Mouse (Mus musculus) thymus, adult 2 months (tissue): Measurements from ENCODE around the gene Sorcs1. TPM values are rescaled to one million over a fixed set of nuclear protein-coding genes. Genes with fewer than 3 reads are reported as not detected.
A peak's percentile ranks its signal among the peaks of the same experiment; 100 is the strongest.

Experiments
- DNase-seq: peaks from one replicate; pipeline ENCODE4 v3.0.0; 2021
- H3K27ac ChIP-seq: fragments of 200-500 bp; 2 replicates; pipeline ENCODE4 v1.5.1; 2012; ENCODE audit warnings: low read length, control low read depth; ENCODE audit not compliant: control insufficient read depth, insufficient read depth
- H3K27me3 ChIP-seq: fragments of 200-500 bp; 2 replicates; pipeline ENCODE4 v1.6.1; 2012; ENCODE audit warnings: mild to moderate bottlenecking, low read length, moderate library complexity, mixed read lengths; ENCODE audit not compliant: control insufficient read depth, insufficient read depth
- H3K36me3 ChIP-seq: fragments of 200-500 bp; 2 replicates; pipeline ENCODE4 v1.6.1; 2012; ENCODE audit warnings: mild to moderate bottlenecking, low read length, moderate library complexity; ENCODE audit not compliant: control insufficient read depth, insufficient read depth
- H3K4me1 ChIP-seq: fragments of 200-500 bp; replicated peaks from 2 replicates; pipeline ENCODE4 v1.6.1; 2012; ENCODE audit warnings: low read length; ENCODE audit not compliant: control insufficient read depth, insufficient read depth
- H3K4me3 ChIP-seq: fragments of 200-500 bp; 2 replicates; pipeline ENCODE4 v1.5.1; 2012; ENCODE audit warnings: mild to moderate bottlenecking, low read length, control low read depth, moderate library complexity; ENCODE audit not compliant: control insufficient read depth, insufficient read depth
- CTCF ChIP-seq: fragments of 200-500 bp; IDR thresholded peaks from 2 replicates; pipeline ENCODE4 v1.5.1; 2012; ENCODE audit warnings: mild to moderate bottlenecking, control low read depth, low read length, moderate library complexity, borderline replicate concordance; ENCODE audit not compliant: control insufficient read depth, poor library complexity, insufficient read depth; ENCODE audit errors: extremely low read depth
- POLR2A ChIP-seq: fragments of 200-500 bp; IDR thresholded peaks from 2 replicates; pipeline ENCODE4 v1.6.1; 2012; ENCODE audit warnings: mild to moderate bottlenecking, low read length, control low read depth, moderate library complexity; ENCODE audit not compliant: control insufficient read depth, poor library complexity, insufficient read depth; ENCODE audit errors: extremely low read depth
- WGBS: fragments of 180-500 bp; shearing (Covaris S2); methylation state at CpG from one replicate; pipeline ENCODE4 v1.1.7; 2018; 5-methylcytosine and 5-hydroxymethylcytosine counted together
- polyA plus RNA-seq: library from polyadenylated mRNA; depleted of rRNA; stranded (reverse); fragments of >200 nt; gene quantifications from 2 replicates; pipeline ENCODE4 v1.2.3, GENCODE M21; 2012

Gene Sorcs1
- polyA plus RNA-seq, 1 experiment: 0.23 TPM

GRCm38 (mm10) chr19:50258718-50259413 lies 419.6 kb downstream of the Sorcs1 start:
- no peaks in the 10 kb centered on the region for H3K4me1 ChIP-seq
- 39% methylated on average over 16 of the region's 16 CpGs for WGBS
- peak; percentile 5 for DNase-seq
- no peaks in the 10 kb centered on the region for H3K36me3 ChIP-seq
- no peak overlapping the region for H3K4me3 ChIP-seq
- TF ChIP-seq POLR2A (no peak), CTCF (no peak)
- no peaks in the 10 kb centered on the region for H3K27me3 ChIP-seq
- H3K27ac ChIP-seq: no peak overlapping the region

DNA sequence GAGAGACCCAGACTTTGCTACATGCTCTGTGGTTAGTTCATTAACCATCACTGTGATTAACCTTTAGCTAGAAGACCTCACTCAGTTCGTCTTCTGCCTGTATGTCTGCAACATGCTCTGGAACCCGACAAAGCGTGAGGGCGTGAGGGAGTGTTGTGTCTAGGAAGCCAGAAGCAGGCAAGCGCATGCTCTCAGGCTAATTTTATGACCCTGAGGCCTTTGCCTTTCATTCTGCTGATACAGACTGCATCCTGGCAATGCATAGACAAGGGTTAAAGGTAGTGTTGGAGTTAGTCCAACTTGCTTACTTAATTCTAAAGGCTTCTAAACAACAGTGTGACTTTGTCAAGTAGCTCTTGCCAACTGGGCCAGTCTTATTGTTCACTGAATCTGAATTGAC lies 458.0 kb downstream of the Sorcs1 start:
- WGBS: 89% methylated on average over 5 of the region's 5 CpGs
- no peaks in the 10 kb centered on the region for H3K4me1 ChIP-seq
- H3K4me3 ChIP-seq: no peak overlapping the region
- no peaks in the 10 kb centered on the region for H3K27me3 ChIP-seq
- no peak overlapping the region for H3K27ac ChIP-seq
- no peak for DNase-seq
- no peak for TF ChIP-seq POLR2A
- no peak for TF ChIP-seq CTCF
- no peaks in the 10 kb centered on the region for H3K36me3 ChIP-seq

GRCm38 (mm10) chr19:50214466-50215228 lies 463.8 kb downstream of the Sorcs1 start:
- Histone ChIP-seq H3K36me3 (no peaks in the 10 kb centered on the region), H3K27me3 (no peaks in the 10 kb centered on the region), H3K4me1 (no peaks in the 10 kb centered on the region), H3K27ac (no peak overlapping the region), H3K4me3 (no peak overlapping the region)
- WGBS: 53% methylated on average over 7 of the region's 7 CpGs
- DNase-seq: no peak
- TF ChIP-seq POLR2A (no peak), CTCF (no peak)

DNA sequence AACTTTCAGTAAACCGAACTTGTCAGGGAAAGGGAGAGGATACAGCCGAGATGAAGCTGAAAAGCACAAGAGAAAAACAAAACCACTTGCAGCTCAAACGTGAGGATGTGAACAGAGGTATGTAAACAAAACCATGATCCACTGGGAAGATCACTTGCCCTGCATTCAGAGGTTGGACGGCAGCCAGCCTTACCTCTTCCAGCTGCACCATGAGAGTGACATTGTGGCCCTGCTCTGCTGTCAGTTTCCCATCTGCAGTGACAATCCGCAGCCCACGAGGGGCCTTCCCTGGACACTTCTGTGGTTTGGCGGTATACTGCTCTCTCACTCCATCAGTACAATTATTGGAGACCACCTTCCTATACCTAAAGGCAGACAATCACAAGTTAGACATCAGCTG lies 468.0 kb downstream of the Sorcs1 start:
- 69% methylated on average over 7 of the region's 7 CpGs for WGBS
- no peak overlapping the region for H3K4me3 ChIP-seq
- DNase-seq: no peak
- H3K27me3 ChIP-seq: no peaks in the 10 kb centered on the region
- H3K36me3 ChIP-seq: no peaks in the 10 kb centered on the region
- H3K4me1 ChIP-seq: no peaks in the 10 kb centered on the region
- no peak for TF ChIP-seq POLR2A
- no peak for TF ChIP-seq CTCF
- no peak overlapping the region for H3K27ac ChIP-seq

DNA sequence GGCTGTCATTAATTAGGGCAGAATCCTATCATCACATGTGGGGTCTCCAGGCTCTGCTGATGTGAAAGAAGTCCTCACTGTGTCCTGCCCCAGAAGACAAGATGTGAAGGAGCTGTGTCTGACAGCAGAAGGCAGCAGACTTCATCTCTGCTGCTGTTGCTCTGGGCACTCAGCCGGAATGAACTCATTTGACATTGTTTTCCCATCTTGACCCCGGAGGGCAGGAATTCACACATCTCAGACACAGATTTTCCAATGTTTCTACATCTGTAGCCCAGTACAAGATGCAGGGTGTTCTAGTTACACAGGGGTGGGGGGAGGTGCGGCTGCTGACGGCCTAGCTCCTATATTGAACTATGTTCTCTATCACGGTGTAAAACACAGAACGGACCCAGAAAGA lies 474.1 kb downstream of the Sorcs1 start:
- Histone ChIP-seq H3K4me3 (no peak overlapping the region), H3K27ac (no peak overlapping the region), H3K36me3 (no peaks in the 10 kb centered on the region), H3K27me3 (no peaks in the 10 kb centered on the region), H3K4me1 (no peaks in the 10 kb centered on the region)
- no peak for TF ChIP-seq CTCF
- TF ChIP-seq POLR2A: no peak
- WGBS: 95% methylated on average over 6 of the region's 6 CpGs
- DNase-seq: no peak

DNA sequence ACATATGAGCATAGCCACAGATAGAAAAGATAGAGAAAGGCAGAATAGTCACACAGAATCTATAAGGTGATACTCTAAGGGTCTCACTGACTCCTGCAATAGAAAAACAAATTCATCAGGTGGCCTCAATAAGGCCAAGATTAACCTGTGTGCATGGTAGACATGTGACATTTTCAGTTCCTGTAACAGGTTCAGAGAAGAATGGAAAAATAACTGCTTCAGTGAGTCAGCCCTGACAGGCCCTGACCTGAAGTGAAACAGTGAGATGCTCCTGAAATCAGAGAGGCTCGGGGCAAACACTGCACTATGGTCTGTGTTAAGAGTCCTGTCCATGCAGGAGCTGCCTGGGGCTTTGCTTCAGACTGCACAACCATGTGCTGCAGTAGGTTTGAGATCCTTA lies 481.9 kb downstream of the Sorcs1 start:
- TF ChIP-seq POLR2A (no peak), CTCF (no peak)
- Histone ChIP-seq H3K4me3 (no peak overlapping the region), H3K27me3 (no peaks in the 10 kb centered on the region), H3K27ac (no peak overlapping the region), H3K36me3 (no peaks in the 10 kb centered on the region), H3K4me1 (no peaks in the 10 kb centered on the region)
- WGBS: 78% methylated on average over 1 of the region's 1 CpGs
- no peak for DNase-seq
